Mouse (Mus musculus): ENCODE results near the gene Gm48551.

Gene Gm48551

DNA sequence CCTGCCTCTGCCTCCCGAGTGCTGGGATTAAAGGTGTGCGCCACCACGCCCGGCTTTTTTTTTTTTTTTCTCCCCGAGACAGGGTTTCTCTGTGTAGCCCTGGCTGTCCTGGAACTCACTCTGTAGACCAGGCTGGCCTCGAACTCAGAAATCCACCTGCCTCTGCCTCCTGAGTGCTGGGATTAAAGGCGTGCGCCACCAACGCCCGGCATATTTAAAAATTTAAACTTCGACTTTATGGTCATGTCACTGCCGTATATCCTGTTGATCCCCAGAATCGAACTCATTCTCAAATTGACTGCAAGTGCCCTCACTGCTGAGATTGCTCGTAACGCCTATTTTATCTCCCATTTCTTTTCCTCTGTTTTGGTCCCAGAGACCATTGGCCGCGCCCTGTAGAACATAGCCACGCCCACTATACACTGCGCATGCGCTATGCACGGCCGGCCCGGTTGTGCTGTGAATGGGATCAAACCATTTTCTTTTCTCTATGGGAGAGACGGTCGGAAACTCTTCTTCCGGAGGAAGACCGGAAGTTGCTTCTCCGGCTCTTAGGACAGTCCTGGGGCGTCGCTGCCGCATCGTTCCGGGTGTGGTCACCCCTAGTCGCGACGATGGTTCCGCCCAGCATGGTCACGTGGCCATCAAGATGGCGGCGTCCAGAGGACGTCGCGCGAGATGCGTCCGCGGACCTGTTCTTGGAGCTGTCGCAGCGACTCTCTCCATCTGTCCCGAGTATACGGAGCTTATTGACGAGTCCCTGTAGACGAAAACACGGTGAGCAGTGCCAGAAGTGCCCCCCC lies at the start of gene Gm48551, which contains the start of gene Dohh:
Gene Gm48551, plus strand, starts transcription at position 665 of the 803 bp plus-strand sequence.
Gene Dohh, plus strand, starts transcription at position 627 of the 803 bp plus-strand sequence.
- peak; percentile 100 for DNase-seq

DNA sequence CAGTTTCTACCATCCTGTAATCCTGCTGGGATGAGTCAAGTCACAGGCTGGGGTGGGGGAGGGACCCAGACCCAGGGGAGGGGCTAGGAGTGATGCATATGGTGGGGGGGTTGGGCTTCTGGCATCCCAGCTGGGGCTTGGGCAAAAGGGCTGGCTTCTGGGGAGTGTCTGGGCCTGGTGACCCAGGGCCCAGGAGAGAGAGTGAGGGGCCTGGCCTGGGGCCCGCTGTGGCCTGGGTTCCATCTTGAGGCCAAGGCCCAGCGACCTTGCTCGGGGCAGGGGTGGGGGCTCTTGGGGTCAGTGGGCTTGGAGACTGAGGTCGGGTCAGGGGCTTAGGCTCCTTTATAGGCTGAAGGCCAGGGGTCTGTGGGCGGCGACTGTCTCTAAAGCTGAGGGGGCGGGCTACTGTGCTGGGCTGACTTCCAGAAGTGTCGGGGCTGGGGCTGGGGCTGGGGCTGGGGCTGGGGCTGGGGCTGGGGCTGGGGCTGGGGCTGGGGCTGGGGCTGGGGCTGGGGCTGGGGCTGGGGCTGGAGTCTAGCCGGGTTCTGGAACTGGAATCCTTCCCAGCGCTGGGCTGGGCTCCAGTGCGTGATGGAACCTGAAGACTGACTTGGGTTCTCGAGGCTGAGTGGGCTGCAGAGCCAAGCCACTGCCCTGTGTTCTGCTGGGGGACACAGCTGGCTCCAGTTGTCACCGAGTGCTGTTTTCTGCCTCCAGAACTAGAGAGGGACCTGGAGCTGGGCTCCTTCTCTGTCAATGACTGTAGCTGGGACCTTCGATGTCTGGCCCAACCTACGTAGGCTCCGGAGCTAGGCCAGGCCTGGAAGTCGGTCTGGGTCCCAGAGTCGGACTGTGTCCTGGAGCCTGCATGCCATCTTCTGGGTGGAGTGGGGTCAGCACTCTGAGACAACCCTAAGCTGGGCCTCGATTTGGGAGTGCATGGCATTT lies 48.6 kb upstream of the Gm48551 start:
- peak; percentile 38 for DNase-seq

DNA sequence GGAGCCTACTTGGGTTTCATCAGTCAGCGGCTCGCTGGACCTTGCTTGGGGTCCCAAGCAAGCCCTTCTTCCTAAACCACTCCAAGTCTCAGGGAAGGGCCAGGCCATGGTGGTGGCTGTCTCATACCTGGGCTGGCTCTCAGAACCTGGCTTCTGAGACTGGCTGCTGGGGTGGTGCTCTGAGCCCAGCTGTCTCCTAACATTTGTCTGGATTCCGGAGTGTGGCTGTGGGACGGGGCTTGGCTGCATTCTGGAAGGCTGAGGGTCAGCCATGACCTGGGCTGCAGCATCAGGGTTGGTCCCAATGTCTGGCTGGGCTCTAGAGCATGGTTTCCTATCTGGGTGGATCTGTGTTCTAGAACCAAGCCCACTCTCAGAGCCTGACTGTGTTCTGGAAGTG lies 47.7 kb upstream of the Gm48551 start:
- DNase-seq, result no peak

DNA sequence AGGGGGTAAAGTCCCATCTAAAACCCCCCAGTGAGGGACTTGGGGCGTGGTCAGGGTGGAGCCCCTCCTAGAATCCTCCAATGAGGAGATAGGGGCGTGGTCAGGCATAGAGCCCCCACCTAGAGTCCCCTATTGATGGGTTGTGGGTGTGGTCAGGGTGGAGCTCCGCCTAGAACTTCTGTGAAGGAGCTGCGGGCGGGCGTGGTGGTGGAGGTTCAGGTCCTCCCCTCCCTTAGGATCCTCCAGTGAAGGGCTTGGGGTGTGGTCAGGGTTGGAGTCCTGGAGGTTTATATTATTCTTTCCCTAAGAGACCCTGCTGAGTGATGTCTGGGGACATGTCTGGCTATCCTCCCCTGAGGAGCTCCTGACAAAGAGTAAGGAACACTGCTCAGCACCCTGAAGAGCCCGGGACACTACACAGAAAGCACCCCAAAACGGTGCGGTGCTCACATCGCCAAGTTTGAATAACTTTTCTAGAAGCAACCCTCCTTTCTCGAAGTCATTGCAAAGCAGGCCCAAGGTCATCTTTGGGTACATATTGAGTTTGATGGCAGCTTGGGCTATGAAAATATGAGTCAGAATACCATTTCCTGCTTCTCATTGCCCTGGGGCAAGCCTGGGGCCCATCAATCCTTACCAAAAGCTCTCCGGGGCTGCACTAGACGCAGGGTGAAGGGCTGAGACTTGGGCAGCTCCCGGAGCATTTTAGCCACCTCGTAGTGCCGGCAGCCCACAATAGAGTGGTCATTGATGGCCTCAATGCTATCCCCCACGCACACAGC lies 43.5 kb upstream of the Gm48551 start:
- DNase-seq, result peak; percentile 76

DNA sequence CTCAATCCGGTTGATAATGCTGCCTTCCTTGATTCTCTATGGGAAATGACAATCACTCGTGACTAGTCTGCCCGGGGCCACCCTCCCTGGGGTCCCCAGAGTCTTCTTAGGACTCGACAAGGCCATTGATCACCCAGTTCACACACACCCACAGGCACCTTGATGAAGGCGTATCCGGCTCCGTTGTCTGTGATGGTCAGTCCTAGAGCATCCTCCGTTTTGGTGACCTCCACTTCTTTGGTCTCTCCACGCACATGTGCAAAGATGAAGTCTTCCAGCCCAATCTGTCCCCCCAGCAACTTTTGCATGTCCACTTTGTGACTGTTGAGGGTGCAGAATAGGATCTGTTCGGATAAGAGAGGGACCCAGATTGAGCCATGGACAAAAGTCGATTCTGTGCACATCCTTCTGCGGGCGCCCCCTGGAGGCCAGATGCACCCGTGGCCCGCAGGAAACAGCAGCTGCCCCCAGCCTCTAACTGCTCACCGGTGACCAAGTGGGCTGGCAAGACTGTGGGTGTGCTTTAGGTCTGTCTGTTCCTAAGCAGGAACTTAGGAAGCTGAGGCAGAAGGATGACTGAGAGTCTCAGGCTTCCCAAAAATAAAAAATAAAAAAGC lies 42.8 kb upstream of the Gm48551 start:
- peak; percentile 75 for DNase-seq

DNA sequence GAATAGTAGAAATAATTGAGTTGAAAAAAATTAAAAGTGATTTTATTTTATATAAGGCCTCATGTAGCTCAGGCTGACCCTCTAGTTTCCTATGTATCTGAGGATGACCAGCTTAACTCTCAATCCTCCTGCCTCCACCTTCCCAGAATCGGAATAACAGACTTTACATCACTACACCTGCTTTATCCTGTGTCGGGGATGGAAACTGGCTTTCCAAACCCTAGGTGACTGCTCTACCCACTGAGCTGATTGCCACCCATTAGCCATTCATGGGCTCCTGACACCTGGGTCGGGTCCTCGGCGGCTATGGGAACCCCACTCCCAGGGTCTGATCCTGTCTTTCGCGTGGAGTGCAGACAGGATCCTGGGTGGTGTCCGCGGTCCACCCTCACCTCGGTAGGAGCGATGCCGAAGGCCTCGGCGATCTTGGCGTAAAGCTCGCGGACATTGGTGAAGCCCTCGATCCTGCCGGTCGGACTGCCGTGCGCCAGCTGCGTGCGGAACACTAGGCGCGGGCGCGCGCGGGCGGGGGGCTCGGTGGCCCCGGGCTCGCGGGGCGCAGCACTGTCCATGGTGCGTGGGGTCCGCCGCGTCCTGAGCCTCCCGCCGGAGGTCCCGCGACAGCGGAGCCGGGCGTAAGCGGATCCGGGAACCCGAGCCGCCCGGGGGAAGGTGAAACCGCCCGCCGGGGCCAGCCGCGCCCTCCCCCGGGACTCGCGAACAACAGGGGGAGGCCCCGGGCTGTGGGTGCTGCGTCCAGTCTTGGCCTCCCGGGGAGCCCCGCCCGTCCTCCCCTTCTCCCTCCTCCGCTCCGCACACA lies 41.4 kb upstream of the Gm48551 start, which contains the start of gene Gipc3:
Gene Gipc3, minus strand, starts transcription at position 581 of the 820 bp plus-strand sequence.
- DNase-seq, result no peak

DNA sequence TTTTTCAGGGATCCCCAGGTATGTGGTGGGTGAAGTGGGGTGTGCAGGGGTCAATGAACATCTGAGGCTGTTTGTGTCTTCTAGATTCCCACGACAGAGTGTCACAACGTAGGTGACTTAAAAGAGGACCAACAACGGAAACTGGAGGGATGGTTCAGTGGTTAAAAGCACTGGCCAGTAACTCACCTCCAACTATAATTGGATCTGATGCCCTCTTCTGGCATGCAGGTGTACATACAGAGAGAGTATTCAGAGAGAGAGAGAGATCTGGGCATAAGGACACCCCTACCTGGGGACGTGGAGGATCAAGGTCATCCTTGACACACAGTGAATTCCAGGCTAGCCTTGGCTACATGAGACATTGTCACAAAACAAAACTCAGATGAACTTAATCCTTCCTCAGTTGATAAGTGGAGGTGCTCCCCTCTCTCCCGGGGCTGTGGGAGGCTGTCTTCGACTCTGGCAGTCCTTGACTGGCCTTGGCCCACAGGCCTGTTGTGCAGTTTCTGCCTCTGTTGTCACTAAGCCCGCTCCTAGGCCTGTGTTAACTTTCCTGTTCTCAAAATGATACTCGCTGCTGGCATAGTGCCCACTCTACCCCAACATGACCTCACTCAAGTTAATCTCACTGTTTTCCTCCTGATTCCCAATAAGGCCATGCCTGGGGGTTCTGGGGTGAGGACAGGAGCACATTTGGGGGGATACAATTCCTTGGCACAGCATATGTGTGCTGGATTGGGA lies 39.7 kb upstream of the Gm48551 start:
- no peak for DNase-seq

DNA sequence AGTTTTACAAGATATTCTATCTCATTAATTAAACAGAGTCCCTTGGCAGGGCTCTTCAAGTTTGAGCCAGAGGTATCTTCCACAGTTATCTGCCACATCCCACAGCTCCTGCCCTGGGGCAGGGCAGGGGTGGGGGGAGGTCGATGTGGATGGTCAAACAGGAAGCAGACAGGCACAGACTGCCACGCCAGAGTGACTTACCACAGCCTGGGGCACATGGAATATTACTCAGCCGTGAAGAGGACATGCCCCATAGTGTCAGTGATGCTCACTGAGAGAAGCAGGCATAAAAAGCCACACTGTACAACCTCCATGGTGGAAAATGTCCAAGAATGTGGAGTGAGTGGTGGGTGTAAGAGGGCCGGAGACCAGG lies 39.1 kb upstream of the Gm48551 start:
- no peak for DNase-seq

DNA sequence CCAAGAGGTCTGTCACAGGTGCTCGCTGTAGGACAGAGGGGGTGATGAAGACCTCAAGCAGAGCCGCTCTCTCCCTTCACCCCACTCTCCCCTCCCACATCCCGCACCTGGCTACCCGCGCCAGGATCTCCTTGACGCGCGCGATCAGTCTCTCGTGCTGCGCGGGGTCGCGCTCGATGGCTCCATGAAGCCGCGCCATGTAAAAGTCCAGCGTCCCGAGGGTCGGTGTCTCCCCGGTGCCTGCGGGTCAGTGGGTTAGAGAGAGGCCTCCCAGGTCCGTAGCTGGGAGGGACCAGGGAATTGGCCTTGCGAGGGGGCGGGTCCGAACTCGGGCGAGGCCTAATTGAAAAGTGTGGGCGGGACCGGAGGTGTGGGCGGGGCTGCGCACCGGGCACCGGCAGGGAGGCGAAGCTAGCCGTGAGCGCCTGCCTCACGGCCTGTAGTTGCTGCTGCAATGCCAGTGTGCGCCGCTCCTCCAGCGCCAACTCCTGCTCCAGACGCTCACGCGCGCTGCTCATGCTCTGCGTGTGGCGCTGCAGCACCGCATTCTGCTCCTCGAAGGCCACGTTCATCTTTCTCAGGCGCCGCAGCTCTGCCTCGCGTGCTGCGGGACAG lies 37.7 kb upstream of the Gm48551 start:
- DNase-seq, result peak; percentile 91

DNA sequence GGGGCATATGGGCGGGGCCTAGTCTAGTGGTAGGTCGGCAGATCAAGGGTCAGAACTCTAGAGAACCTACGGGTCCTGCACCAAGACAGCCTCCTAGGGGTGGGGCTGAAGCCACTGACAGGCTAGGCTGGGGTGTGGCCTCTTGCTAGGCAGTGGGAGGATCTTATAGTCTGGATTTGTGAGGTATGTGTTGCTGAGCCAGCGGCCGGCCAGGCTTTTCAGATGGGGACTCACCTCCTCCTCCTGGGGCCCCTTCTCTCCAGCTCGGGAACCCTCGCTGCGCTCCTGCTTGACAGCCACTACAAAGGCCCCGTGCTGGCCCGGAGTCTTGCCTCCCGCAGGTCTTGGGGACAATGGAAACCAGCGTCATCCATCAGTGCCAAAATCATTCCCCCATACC lies 35.1 kb upstream of the Gm48551 start:
- peak; percentile 86 for DNase-seq

DNA sequence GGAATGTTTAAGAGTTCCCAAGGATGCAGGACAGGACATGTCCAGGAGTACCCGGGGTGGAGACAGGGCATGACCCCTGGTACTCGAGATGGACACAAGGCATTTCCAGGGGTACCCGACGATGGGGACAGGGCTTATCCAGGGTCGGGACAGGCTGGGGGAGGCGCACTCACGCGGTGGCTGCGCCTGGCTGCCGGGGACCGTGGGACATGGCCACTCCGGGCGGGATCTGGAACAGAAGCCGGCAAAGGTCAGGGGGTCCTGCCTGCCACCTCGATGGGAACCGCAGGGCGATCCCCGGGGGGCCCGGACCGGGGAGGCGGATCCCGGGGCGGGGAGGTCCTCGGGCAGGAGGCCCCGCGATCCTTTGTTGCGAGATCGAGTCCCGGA lies 34.3 kb upstream of the Gm48551 start:
- DNase-seq, result no peak

DNA sequence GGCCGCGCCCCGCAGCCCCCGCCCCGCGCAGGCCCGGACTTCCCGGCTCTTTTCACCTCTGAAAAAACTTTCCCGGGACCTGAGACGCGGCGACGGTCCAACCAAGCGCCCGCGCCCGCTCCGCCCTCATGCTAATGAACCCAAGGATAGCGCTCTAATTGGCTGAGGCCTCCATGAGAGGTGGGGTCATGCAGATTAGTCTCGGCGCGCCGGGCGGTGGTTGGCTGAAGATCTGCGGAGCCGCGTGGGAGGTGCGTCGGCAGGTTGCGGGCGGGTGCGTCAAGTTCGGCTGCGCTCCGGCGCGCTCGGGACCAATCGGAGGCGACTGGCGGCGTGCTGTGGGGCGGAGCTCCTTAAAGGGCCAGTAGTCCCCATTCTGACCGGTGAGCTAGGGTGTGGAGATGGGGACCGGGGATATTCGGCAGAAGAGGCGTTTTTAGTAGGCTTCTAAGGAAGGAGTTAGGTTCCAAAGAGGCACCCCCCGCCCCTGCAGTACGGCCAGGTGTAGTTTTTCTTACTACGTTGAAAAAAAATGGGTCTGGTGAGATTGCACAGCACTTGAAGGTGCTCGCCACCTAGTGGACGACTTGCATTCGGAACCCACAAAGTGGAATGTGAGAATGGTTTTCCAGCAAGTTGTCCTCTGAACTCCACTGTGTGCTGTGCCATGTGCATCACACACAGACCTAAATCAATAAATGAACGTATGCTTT lies 33.8 kb upstream of the Gm48551 start, which contains the start of gene Hmg20b:
Gene Hmg20b, minus strand, starts transcription at position 130 of the 713 bp plus-strand sequence.
- DNase-seq, result peak; percentile 99

DNA sequence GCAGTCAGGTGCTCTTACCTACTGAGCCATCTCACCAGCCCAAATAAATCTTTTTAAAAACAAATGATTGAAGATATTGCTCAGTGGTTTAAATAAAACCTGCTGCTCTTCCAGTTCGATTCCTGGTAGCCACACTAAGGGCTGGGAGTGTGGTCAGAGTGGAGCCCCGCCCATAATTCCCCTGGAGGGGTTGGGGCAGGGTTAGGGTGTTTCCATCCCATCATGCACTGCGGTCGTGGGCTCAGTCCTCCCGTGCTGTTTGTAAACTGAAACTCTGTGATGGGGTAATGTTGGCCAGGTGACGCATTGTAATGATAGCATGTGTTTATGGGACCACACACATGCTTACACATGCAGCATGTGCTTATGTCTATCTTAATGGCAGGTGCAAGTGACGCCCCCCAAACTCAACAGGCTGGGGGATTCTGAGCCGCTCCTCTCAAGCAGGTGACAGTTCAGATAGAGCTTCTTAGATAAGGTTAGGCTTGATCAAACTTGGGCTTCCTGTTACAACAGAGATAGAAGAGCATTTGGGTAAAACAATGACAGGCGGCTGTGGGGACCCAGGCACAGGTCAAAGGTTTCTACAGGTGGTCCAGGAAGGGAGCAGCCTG lies 32.5 kb upstream of the Gm48551 start:
- peak; percentile 92 for DNase-seq

DNA sequence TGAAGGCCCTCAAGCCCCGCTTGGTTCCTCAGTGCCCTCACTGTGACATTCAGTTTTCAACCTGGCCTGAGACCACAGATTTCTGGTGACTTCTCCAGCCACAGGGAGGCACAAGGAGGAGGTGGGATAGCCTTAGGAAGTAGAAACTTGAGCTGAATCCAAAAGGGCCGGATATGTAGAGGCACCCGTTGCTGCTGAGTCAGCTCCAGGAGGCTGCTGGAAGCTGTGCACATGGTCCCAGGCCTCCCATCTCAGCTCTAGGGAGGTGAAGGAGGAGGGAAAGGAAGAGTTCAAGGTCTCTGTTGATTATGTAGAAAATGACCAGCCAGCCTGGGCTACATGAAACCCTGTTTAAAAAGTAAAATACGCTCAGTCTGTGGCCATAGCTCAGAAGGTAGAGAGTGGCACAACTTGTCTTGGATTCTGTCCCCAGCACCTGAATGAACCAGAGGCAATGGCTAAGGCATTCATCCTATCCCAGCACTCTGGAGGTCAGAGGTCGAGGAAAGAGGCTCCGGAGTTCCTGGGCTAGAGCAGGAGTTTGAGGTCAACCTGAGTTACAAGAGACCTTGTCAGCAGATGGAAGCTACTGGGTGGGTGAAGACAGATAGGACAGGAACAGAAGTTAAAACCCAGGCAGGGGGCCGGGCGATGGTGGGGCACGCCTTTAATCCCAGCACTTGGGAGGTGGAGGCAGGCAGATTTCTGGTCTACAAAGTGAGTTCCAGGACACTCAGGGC lies 29.4 kb upstream of the Gm48551 start:
- DNase-seq, result no peak

DNA sequence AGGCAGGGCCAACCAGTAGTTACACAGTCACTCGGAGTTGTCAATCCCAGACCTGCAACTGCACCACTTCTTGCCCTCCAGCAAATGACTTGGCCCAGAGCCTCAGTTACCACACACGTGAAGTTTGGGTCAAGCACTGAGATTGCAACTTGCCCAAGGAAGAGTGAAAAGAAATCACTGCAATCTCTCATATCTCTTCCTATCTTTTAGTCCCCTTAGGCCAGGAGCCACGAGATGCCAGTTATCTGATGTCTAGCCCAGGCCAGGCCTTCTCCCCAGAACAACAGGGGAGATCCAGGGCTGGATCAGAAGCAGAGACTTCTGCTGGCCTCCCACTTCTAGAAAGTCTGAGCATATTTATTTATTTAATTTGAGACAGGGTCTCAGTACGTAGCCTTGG lies 28.7 kb upstream of the Gm48551 start:
- DNase-seq, result no peak

DNA sequence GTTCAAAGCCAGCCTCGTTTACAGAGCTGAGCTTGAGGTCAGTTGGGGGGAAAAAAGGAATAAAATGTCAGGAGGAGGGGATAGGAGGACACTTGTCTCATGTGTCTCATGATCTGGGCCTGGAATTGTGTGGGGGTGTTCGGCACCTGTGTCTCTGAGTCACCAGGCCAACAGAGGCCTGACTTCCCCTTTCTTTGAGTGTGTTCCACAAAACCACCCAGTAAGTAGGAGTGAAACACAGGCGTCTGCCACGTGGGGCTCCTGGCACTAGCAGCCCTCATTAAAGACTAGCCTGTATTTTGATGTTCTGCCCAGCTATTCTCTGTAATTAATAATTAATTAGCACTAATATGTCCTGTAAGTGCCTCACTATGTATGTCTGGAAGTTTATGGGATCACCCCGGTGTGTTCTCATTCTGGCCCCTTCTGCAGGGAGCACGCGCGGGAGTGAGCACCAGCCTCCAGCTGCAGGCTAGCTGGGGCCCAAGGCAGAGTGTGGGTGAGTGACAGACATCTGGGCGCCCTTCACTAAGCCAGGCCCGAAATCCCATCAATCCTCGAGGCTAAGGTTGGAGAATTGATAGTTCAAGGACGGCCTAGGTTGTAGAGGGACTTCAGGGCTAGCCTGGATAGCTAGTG lies 27.8 kb upstream of the Gm48551 start:
- DNase-seq, result no peak

DNA sequence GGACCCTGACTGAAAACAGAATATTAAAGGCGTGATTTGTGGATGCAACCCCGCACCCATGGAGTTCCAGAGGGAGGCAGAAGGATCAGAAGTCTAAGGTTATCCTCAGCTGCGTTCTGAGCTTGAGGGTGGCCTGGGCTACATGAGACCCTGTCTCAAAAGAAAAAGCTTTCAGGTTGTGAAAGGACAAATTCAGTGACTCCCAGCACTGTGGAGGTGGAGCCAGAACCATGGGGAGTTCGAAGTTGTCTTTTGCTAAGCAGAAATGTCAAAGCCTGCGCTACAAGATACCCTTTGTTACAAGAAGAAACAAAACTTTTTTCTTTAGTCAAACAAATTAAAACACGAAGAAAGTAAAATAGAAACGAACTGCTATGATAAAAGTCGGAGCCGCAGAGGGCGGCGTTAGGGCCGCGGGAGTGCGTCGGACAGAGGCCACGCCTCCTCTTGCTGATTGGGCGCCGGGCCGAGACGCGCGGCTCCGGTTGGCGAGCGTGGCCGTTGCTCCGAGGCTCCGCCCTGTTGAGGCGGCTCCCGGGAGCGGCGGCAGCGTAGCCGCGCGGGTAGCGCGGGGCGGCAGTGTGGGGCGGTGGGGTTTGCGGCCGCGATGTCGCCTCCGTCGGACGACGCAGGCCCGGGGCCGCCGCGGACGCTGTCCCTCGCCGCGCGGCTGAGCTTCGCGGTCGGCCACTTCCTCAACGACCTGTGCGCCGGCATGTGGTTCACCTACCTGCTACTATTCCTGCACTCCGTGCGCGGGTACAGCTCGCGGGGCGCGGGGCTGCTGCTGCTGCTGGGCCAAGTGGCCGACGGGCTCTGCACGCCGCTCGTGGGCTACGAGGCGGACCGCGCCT lies 27.0 kb upstream of the Gm48551 start, which contains the start of gene Mfsd12:
Gene Mfsd12, plus strand, starts transcription at position 501 of the 854 bp plus-strand sequence.
- peak; percentile 96 for DNase-seq
